Mouse (Mus musculus): ENCODE results near the gene Fezf2. TPM values are rescaled to one million over a fixed set of nuclear protein-coding genes. Genes with fewer than 3 reads are reported as not detected.

Gene Fezf2
- polyA plus RNA-seq, 1 experiment from 2014 or later = not detected

DNA sequence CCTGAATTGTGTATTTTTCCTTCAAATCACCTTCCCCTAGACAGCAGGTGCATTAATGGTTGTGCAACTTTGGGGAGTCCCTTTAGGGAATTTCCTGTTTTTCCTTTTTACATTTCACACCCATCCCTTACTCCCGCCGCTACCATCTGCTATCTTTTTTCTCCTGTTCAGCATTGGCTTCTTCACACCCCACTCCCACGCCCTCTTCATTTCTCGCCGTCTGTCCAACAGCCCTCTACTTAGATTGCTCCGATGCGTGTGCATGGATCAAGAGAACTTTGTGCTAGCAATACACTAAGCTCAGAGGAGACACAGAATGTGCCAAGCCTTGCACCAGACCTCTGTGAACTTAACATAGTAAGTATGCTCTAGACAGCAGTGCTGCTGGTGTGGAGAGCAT, 51.6 kb downstream of the Fezf2 start:
- ATAC-seq (ENCODE audit: low read depth) = no peak
- Histone ChIP-seq H3K9me3 (ENCODE audit: control insufficient read depth, low read length) (no peaks in the 10 kb centered on the region), H3K36me3 (ENCODE audit: control insufficient read depth, insufficient read depth, low read length) (no peaks in the 10 kb centered on the region; the same call in 1 of the 2 replicates), H3K27ac (ENCODE audit: low read length) (no peak overlapping the region), H3K4me3 (ENCODE audit: low read length) (no peak overlapping the region), H3K9ac (ENCODE audit: low read length) (no peak overlapping the region), H3K4me1 (replicated peaks; ENCODE audit: control insufficient read depth, insufficient read depth, low read length) (no peaks in the 10 kb centered on the region), H3K27me3 (ENCODE audit: control insufficient read depth, insufficient read depth, low read depth, low read length) (no peaks in the 10 kb centered on the region), H3K4me2 (ENCODE audit: low read depth, low read length) (no peak overlapping the region)
- 91% methylated on average over 7 of the region's 7 CpGs for WGBS

Other genes starting within 250 kb of the Fezf2 start
- 0.15 TPM in 1 of 2 replicates, not detected in the other for gene Gm49355, start 64.2 kb downstream of the Fezf2 start, polyA plus RNA-seq (2015; fragmentation: Nextera tagmentation; extraction: Ambion mirVana)
- gene 3830406C13Rik, start 64.0 kb downstream of the Fezf2 start, polyA plus RNA-seq (2015; fragmentation: Nextera tagmentation; extraction: Ambion mirVana) = 50.8 and 54.7 TPM in 2 replicates